Mouse (Mus musculus) hindbrain, embryonic 14.5 days (tissue): ENCODE results near the gene Atp9a. TPM values are rescaled to one million over a fixed set of nuclear protein-coding genes. Genes with fewer than 3 reads are reported as not detected.

Experiments
- ATAC-seq: fragments of 200-750 bp; cut with Nextera tagmentation; 2 replicates; pipeline ENCODE4 v1.8.0; 2017; ENCODE audit warnings: moderate number of reproducible peaks, mild to moderate bottlenecking, moderate TSS enrichment, moderate library complexity; ENCODE audit not compliant: low FRiP score
- DNase-seq: peaks from one replicate; pipeline ENCODE4 v3.0.0-alpha.2; 2015; ENCODE audit warnings: low spot score
- H3K27ac ChIP-seq: fragments of 300-500 bp; sonication (generic); 2 replicates; pipeline ENCODE4 v1.5.1; 2014; ENCODE audit warnings: mild to moderate bottlenecking, moderate library complexity
- H3K27me3 ChIP-seq: fragments of 300-500 bp; sonication (generic); 2 replicates; pipeline ENCODE4 v1.6.1; 2014; ENCODE audit warnings: mild to moderate bottlenecking, low read length, mixed read lengths; ENCODE audit not compliant: control insufficient read depth, insufficient read depth
- H3K36me3 ChIP-seq: fragments of 300-500 bp; sonication (generic); replicated peaks from 2 replicates; pipeline ENCODE4 v1.6.1; 2014; ENCODE audit not compliant: control insufficient read depth, insufficient read depth
- H3K4me1 ChIP-seq: fragments of 300-500 bp; sonication (generic); replicated peaks from 2 replicates; pipeline ENCODE4 v1.6.1; 2014; ENCODE audit warnings: antibody characterized with exemption, low read length, mixed read lengths; ENCODE audit not compliant: control insufficient read depth, insufficient read depth
- H3K4me2 ChIP-seq: fragments of 300-500 bp; sonication (generic); replicated peaks from 2 replicates; pipeline ENCODE4 v1.6.1; 2014; ENCODE audit warnings: mild to moderate bottlenecking, moderate library complexity
- H3K4me3 ChIP-seq: fragments of 300-500 bp; sonication (generic); replicated peaks from 2 replicates; pipeline ENCODE4 v1.5.1; 2014; ENCODE audit warnings: mild to moderate bottlenecking, low read length
- H3K9ac ChIP-seq: fragments of 300-500 bp; sonication (generic); 2 replicates; pipeline ENCODE4 v1.6.1; 2014
- H3K9me3 ChIP-seq: fragments of 300-500 bp; sonication (generic); 2 replicates; pipeline ENCODE4 v1.6.1; 2016; ENCODE audit warnings: low read length; ENCODE audit not compliant: control insufficient read depth
- WGBS: fragments of 180-500 bp; shearing (Covaris S2); extraction: QIAGEN DNeasy Blood & Tissue Kit; methylation state at CpG from one replicate; pipeline ENCODE4 v1.1.7; 2014; 5-methylcytosine and 5-hydroxymethylcytosine counted together
- polyA plus RNA-seq: library from polyadenylated mRNA; unstranded; fragments of >200 nt; fragmentation: Nextera tagmentation; extraction: Ambion mirVana; gene quantifications from 2 replicates; pipeline ENCODE4 v1.2.1, GENCODE M21; 2014

The Atp9a gene
- polyA plus RNA-seq, 1 experiment from 2014 or later = 77.1 TPM

DNA sequence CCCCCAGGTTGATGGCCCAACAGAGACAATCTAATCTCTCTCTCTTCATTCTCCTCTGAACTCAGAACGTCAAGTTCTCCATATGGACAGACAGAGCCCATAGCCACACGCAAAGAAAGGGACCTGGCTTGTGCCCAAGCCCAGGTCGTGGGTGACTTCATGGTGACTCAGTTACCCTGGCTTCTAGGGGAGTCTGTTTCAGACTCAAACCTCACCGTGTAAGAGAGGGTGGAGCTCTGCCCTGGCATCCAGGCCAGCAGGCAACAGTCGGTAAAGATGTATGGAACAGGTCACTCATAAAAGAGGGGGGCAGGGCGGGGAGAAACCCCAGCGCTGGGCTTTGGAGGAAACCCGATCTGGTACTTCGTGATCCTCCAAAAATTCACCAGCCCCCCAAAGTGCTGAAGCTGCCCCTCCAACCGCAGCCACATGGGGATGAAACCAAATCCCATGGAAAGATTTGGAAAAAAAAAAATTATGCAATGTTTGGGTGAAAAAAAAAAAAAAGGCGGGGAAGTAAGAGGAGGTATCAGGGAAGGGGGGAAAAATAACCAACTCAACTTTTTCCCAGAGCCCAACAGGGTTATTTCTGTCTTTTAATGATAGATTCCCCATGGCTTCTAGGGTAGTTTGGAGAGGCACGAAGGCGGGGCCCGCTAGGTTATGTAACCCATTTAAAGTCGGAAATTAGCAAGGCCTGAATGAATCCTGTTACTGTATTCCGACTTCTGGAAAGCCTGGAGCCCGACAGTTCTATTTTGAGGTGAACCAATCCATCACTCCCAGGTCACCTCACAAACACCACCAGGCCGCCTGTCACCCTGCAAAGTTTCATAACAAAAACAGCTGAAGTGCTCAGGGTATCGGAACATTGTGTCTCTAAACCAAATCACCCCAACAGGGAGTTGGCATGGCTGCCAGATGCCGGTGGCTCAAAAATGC lies 114.1 kb downstream of the Atp9a start:
- Histone ChIP-seq H3K4me3 (no peak overlapping the region), H3K9ac (no peak overlapping the region), H3K4me1 (peaks cover 22% of the 10 kb centered on the region), H3K36me3 (peaks cover 9% of the 10 kb centered on the region), H3K4me2 (no peak overlapping the region), H3K27ac (no peak overlapping the region), H3K27me3 (no peaks in the 10 kb centered on the region), H3K9me3 (no peaks in the 10 kb centered on the region)
- DNase-seq (no peak), ATAC-seq (no peak)
- 62% methylated on average over 20 of the region's 20 CpGs for WGBS

DNA sequence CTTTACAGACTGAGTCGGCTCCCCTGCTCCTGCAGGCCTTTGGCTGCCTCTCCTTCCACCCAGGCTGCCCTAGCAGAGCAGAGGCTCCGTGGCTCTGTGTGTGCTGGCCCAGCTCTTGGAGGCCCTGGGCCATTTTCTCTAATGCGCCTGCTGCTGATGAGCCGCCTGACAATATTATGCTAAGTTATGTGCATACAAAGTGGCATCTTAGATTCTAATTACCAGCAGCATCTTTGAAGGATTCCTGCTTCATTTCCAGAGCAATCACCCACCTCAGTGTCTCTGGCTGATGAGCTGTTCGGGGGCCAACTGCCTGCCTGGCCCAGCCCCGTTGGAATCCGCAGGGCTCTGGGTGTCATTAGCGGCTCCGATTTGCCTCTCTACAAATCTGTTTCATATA lies 115.8 kb downstream of the Atp9a start:
- 25% methylated on average over 9 of the region's 9 CpGs for WGBS
- peak overlapping the region; percentile 61 for H3K27ac ChIP-seq
- H3K4me1 ChIP-seq = peaks cover 22% of the 10 kb centered on the region
- H3K27me3 ChIP-seq = no peaks in the 10 kb centered on the region
- DNase-seq (peak; percentile 52), ATAC-seq (peak; percentile 75)
- no peaks in the 10 kb centered on the region for H3K9me3 ChIP-seq
- no peak overlapping the region for H3K9ac ChIP-seq
- no peaks in the 10 kb centered on the region for H3K36me3 ChIP-seq
- H3K4me2 ChIP-seq = no peak overlapping the region
- H3K4me3 ChIP-seq = no peak overlapping the region

DNA sequence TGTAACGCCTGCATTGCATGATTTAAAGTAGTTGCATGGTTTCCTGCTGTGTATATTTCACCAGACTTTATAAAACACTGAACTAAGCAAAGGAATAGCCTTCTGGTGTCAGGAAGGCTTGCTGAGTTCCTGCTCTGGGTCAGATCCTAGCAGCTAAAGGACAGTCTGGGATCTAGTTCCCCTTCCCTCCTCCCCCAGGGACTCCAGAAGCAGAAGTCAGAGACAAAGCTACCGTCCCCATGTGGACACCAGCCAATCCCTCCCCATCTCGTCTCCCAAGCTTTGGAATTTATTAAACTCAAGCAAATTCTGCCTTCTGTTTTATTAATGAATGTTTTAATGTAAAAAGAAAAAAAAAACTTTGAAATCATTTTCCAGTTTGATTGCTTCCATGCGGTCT lies 117.1 kb downstream of the Atp9a start:
- no peak overlapping the region for H3K4me3 ChIP-seq
- DNase-seq (no peak), ATAC-seq (no peak)
- 62% methylated on average over 4 of the region's 4 CpGs for WGBS
- H3K9me3 ChIP-seq = no peaks in the 10 kb centered on the region
- no peak overlapping the region for H3K9ac ChIP-seq
- no peak overlapping the region for H3K27ac ChIP-seq
- H3K4me2 ChIP-seq = no peak overlapping the region
- no peaks in the 10 kb centered on the region for H3K27me3 ChIP-seq
- peaks cover 22% of the 10 kb centered on the region for H3K4me1 ChIP-seq
- H3K36me3 ChIP-seq = no peaks in the 10 kb centered on the region

DNA sequence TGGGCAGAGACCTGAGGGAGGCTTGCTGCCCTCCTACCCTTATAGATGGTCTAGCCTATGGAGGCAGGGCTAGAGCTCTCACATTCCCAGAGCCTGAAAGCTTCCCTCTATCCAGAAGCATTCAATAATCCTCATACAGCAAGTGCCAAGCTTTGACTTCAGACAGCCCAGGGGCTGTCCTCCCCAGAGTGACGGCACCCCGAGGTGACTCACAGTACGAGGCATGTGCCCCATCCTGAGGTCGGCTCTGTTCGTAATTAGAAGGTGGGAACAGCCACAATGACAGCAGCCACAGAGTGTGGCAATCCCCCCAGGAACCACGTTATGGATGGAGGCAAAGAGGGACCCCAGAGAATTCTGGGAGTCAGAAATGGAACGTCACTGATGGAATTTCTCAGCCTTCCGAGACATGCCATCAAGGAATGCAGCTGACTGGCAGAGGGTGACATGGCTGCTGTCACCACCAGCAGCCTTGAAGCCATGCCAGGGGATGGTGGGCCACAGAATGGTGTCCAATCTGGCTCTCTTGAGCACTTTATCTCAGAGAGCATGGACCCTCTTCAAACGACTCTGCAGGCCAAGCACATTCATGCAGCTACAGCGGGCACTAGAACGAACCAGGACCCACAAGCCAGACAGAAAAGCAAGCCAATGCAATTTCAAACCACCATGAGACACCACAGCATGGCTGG lies 121.0 kb downstream of the Atp9a start:
- H3K27ac ChIP-seq = no peak overlapping the region
- no peak overlapping the region for H3K4me3 ChIP-seq
- no peak overlapping the region for H3K4me2 ChIP-seq
- H3K4me1 ChIP-seq = peaks cover 8% of the 10 kb centered on the region; the same call in 1 of the 2 replicates
- WGBS = 70% methylated on average over 11 of the region's 11 CpGs
- no peaks in the 10 kb centered on the region for H3K9me3 ChIP-seq
- ATAC-seq (no peak), DNase-seq (no peak)
- no peak overlapping the region for H3K9ac ChIP-seq
- H3K36me3 ChIP-seq = no peaks in the 10 kb centered on the region
- no peaks in the 10 kb centered on the region for H3K27me3 ChIP-seq

DNA sequence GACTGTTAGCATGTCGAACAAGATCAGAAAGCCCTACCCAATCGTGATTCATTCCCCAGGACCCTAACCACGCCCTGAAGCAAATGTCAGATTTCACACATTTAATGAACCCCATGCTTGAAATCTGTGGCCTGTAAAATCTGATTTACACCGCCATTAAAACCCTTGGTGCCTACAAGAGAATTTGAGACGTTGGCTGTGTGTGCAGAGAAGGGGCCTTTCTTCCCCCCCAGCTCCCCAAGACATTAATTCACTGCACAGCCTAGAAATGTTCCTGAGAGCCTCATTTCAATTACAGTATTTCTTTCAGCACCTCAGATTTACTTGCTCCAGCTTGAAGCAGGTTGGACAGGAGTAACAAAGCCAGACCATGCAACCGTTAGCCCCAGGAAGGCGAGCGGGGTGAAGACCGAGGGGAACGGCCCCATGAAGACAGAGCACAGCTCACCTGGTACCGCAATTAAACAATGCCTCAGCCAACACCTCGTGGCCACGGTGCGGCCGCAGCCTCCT lies 123.9 kb downstream of the Atp9a start:
- Histone ChIP-seq H3K27ac (peak overlapping the region; percentile 11; the same call in 1 of the 2 replicates), H3K4me2 (no peak overlapping the region), H3K9ac (no peak overlapping the region), H3K9me3 (no peaks in the 10 kb centered on the region), H3K4me1 (no peaks in the 10 kb centered on the region), H3K27me3 (no peaks in the 10 kb centered on the region), H3K36me3 (no peaks in the 10 kb centered on the region), H3K4me3 (no peak overlapping the region)
- DNase-seq = no peak
- ATAC-seq = no peak
- WGBS = 73% methylated on average over 15 of the region's 15 CpGs

DNA sequence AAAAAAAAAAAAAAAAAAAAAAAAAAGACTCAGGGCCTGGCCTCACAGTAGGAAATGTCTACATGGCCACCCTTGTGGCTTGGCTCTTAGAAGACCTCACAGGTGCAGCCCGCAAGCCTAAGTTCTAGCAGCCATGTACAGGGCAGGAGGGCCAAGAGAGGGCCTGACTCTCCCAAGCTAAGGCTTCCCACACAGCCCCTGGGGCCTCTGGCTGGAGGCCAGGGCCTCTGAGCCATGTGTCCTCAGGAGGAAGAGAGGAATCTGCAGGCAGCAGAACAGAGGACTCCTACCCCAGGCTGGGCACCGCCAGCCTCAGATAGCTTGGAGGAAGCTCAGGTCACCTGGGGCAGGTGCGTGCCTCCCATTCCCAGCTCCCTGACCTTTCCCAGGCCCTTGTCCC lies 127.0 kb downstream of the Atp9a start:
- H3K4me2 ChIP-seq = no peak overlapping the region
- no peak for DNase-seq

DNA sequence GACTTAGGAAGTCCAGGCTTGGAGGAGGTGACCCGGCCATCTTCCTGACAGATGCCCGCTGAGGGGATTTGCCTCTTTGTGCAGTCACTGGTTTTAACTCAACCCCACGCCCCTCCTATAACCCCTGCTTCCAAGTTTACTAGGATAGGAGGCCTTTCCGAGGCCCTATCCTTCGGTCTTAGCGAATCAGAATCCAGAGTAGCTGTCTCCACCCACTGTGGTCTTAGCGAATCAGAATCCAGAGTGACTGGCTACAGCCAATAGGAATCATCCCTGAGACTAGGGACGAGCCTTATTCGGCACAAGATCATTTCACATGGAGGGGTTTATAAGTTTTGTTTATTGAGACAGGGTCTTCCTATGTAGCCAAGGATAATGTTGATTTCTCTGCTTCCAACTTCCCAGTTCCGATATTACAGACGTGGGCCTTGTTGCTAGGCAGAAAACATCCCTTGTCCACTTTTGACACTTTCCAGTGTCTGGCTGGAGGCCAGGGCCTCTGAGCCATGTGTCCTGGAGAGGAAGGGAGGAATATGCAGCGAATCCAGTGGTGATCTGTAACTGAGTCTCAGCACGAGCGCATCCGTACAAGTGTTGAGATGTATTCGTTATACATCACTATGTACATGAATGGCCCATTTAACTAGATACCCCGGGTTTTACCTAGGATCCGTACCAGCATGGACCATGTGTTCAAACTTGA lies 127.9 kb downstream of the Atp9a start:
- no peaks in the 10 kb centered on the region for H3K36me3 ChIP-seq
- no peak overlapping the region for H3K9ac ChIP-seq
- no peaks in the 10 kb centered on the region for H3K9me3 ChIP-seq
- ATAC-seq = no peak
- H3K27me3 ChIP-seq = no peaks in the 10 kb centered on the region
- no peak for DNase-seq
- H3K4me2 ChIP-seq = no peak overlapping the region
- no peak overlapping the region for H3K4me3 ChIP-seq
- H3K27ac ChIP-seq = no peak overlapping the region
- 0 out of 2 replicates have a peak, but pooled peaks cover 6% of the 10 kb centered on the region for H3K4me1 ChIP-seq
- 80% methylated on average over 18 of the region's 18 CpGs for WGBS

More for the DNA sequence above, 127.0 kb downstream of the Atp9a start:
- H3K9me3 ChIP-seq = no peaks in the 10 kb centered on the region
- H3K4me1 ChIP-seq = no peaks in the 10 kb centered on the region
- no peak overlapping the region for H3K4me3 ChIP-seq
- H3K36me3 ChIP-seq = no peaks in the 10 kb centered on the region
- WGBS = 64% methylated on average over 3 of the region's 3 CpGs
- no peaks in the 10 kb centered on the region for H3K27me3 ChIP-seq
- no peak overlapping the region for H3K9ac ChIP-seq
- ATAC-seq = no peak
- no peak overlapping the region for H3K27ac ChIP-seq

DNA sequence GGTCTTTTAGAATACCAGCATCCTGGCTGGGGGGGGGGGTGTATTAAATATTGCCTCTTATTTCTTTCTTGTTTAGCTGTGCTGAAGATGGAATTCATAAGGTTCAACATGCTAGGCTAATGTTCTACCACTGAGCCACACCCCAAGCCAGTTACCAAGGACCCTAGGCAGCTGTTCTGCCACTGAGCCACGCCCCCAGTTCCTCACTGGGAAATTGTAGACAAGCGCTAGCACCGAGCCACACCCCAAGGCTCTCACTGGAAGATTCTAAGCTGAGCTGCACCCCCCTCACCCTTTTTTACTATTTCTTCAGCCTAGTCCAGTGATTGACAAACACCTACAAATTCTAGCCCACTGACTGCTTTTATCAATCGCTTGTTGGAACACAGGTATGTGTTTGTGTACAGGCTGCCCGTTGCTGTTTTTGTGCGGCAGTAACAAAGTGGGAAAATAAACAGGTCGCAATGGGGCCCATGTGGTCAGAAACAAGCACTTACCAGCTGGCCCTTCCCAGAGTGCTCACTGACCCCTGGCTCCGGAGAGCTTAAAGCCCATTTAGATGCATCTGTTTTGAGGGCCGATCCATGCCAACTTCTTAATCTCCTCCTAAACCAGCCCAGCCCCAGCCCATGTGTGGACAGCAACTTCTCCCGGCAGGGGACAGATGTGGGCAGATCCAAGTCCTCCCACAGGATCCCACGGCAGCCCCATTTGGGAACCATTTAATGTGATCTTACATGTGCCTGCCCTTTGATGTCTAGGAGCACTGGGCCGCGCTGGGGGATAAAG lies 128.9 kb downstream of the Atp9a start:
- no peak overlapping the region for H3K9ac ChIP-seq
- H3K27me3 ChIP-seq = no peaks in the 10 kb centered on the region
- no peaks in the 10 kb centered on the region for H3K9me3 ChIP-seq
- H3K4me2 ChIP-seq = no peak overlapping the region
- DNase-seq (no peak), ATAC-seq (no peak)
- H3K36me3 ChIP-seq = no peaks in the 10 kb centered on the region
- H3K4me3 ChIP-seq = no peak overlapping the region
- 0 out of 2 replicates have a peak, but pooled peaks cover 8% of the 10 kb centered on the region for H3K4me1 ChIP-seq
- 63% methylated on average over 13 of the region's 13 CpGs for WGBS
- no peak overlapping the region for H3K27ac ChIP-seq
